Mouse (Mus musculus): ENCODE data around the gene Trove2. TPM values are rescaled to one million over a fixed set of nuclear protein-coding genes. Genes with fewer than 3 reads are reported as not detected.

Gene Trove2
- polyA plus RNA-seq (2012; rRNA removed): 13.4 and 14.6 TPM in 2 replicates

DNA sequence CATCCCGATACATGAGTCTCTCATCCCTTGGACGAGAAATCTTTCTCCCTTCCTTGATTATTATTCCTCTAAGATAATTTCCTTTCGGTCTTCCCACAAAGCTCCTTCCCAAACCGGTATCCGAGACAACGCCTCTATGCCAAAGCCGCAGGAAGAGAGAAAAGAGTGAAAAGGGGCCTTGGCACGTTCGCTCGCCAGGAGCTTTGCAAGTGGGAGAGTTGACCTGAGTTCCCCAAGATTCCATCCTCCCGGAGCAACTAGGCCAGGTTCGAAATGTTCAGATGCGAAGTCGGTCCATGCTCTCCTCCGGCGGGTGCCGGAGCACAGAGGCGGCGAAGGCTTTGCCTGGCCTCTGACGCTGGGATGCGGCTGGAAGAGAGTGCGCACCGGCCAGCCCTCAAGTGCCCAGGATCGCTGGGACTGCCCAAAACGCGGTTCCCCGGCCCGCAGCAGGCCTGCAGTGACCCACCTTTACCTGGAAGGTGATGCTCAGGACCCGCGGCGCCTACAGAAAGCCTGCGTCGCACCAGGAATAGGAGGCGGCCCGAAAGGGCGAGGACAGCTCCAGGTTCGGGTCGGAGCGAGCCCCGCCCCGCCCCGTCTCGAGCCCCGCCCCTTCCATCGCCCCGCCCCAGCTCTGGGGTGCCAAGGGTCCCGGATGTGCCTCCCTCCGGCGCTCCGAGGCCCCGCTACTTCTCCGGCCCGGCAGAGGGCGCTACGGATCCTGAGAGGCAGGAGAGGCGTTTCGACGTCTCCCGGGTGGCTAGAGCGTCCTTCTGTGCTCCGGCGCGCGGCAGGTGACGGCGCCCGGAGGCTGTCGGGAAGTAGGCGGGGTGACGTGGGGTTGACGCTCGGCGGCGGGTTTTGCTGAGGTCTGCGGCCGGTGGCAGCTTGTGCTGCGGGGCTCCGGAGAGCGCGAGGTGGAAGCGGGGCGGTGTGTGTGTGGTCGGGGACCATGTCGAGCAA, at the start of gene Trove2, which contains the start of gene Uchl5:
Trove2 (minus strand) TSS at position 623 of the 966 bp plus-strand sequence.
Uchl5 (plus strand) TSS at position 827 of the 966 bp plus-strand sequence.
- DNase-seq (ENCODE audit: extremely low spot score in 1 of 2, low spot score in 1 of 2): peak; percentile 94 to 99

DNA sequence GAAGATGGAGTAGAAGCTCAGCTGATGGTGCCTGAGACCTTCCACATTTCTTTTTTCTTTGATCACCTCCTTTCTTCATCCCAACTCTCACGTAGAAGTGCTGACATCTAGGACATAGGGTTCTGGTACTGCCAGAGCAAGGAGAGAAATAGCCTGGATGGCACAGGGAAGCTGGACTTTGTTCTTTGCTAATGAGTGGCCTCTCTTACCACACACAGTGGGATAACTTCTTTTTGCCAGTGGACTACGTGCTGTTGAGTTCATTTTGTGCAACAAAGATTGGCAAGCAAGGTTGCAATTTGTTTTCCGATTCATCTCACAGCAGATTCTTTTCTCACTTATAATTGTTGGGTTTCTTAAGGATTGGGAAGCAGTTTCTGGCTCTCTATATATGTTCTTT, 45.8 kb upstream of the Trove2 start:
- no peak for DNase-seq (ENCODE audit: extremely low spot score in 1 of 2, low spot score in 1 of 2)

- no peak for DNase-seq (ENCODE audit: extremely low spot score in 1 of 2, low spot score in 1 of 2)
Measured at GRCm38 (mm10) chr1:143820096-143820877, 43.4 kb upstream of the Trove2 start.

GRCm38 (mm10) chr1:143813676-143814360, 37.0 kb upstream of the Trove2 start:
- DNase-seq (ENCODE audit: extremely low spot score in 1 of 2, low spot score in 1 of 2): peak; percentile 44 to 86

- no peak for DNase-seq (ENCODE audit: extremely low spot score in 1 of 2, low spot score in 1 of 2)
Measured at GRCm38 (mm10) chr1:143809062-143809461, 32.2 kb upstream of the Trove2 start.

- peak; percentile 23 to 92 for DNase-seq (ENCODE audit: extremely low spot score in 1 of 2, low spot score in 1 of 2)
Measured at GRCm38 (mm10) chr1:143803537-143803936, 26.7 kb upstream of the Trove2 start.

- DNase-seq (ENCODE audit: extremely low spot score in 1 of 2, low spot score in 1 of 2): peak in 1 of 2 experiments; percentile 41
Measured at GRCm38 (mm10) chr1:143788584-143789227, 11.8 kb upstream of the Trove2 start.

DNA sequence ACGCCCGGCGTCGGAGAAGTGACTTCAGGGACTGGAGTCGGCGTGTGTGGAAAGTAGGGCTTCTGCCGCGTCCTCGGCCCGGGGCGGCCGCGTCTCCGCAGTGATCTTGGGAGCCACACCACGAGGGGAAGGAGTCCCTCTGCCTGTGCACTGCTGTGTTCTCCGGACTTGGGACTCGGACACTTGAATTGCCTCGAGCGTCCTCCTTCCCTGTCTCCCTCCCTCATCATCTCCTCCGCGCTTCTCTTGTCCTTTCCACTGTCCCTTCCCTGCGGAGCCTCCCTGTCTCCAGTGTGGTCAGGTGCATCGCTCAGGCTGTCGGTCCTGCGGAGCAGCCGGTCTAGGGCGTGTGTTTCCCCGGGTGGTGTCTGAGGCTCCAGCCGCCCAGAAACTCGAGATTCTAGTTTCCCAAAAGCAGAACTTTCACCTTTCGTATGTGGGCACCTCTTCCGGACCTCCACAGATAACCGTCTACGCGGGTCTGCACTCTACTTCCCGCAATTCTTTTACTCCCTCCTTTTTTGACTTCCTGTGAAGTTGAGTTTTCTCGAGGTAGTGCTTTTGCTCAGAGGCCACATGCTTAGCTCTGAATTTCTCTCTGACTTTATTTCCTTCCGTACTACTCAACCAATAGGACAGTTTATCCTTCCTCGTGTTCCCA, 820 bp upstream of the Trove2 start:
- DNase-seq (ENCODE audit: extremely low spot score in 1 of 2, low spot score in 1 of 2): peak in 1 of 2 experiments; percentile 20

GRCm38 (mm10) chr1:143773909-143774308, 3.0 kb downstream of the Trove2 start:
- peak in 1 of 2 experiments; percentile 40 for DNase-seq (ENCODE audit: extremely low spot score in 1 of 2, low spot score in 1 of 2)

- DNase-seq (ENCODE audit: extremely low spot score in 1 of 2, low spot score in 1 of 2): no peak
Measured at GRCm38 (mm10) chr1:143773082-143773481, 3.8 kb downstream of the Trove2 start.

DNA sequence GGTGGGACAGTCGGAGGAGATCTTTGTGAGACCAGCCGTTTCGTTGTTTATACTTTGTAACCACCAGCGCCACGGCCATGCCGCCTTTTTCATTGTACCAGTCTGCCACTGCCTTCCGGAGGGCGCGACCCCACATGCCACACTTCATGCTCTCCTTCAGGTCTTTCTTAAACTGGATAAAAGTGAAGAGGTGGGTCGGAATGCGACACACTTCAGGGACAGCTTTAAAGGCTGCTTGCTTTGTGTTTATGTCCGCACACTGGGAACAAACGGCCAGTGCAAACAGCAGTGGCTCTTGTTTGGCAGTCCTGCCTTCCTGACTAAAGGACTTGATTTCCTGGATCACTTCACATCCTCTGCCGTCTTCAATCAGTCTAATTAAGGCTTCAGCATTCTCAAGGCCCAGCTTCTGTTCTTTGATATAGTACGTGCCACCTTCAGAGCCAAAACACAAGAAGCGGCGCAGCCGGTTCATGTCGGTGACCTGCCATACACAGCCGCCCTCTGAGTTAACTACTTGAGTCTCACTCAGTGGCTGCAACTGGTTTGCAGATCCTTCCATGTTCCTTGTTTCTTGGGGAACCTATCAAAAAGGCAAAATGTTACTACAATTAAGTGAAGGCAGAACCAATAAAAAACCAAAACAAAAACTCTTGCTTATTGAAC, 6.3 kb downstream of the Trove2 start:
- DNase-seq (ENCODE audit: extremely low spot score in 1 of 2, low spot score in 1 of 2): no peak

DNA sequence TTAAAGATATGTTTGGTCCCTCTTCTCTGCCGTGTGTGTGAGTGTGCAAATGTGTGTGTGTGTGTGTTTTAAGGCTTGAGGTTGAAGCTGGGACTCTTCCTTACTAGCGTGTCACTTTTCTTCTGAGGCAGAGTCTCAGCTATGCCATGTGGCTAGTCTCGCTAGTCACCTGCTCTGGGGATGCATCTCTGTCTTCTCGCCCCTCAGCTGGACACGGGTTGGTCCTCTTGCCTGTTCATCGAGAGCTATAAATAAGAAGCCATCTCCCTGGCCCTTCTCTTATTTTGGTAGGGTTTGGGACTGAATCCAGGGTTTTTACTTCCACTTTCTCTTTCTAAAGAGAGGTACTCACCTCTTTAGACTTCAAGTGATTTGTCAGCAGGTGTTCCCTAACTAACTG, 10.6 kb downstream of the Trove2 start:
- no peak for DNase-seq (ENCODE audit: extremely low spot score in 1 of 2, low spot score in 1 of 2)

DNA sequence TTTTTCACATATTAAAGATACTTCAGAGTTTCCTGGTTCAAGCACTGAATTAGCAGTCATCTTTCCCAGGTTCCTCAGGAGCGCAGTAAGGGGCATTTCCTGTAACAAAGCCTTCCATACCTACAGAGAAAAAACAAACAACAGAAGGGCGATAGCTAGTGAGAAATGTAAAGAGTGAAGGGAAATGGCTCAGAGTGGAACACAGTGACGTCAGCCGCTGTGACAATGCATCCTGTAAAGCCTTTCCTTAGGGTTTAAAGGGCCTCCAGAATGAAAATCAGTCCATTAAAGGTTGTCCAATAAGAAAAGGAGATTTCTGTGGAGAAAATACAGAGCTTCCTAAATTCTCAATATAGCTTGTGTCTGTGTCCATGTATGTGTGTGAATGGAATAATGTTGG, 11.1 kb downstream of the Trove2 start:
- no peak for DNase-seq (ENCODE audit: extremely low spot score in 1 of 2, low spot score in 1 of 2)

DNA sequence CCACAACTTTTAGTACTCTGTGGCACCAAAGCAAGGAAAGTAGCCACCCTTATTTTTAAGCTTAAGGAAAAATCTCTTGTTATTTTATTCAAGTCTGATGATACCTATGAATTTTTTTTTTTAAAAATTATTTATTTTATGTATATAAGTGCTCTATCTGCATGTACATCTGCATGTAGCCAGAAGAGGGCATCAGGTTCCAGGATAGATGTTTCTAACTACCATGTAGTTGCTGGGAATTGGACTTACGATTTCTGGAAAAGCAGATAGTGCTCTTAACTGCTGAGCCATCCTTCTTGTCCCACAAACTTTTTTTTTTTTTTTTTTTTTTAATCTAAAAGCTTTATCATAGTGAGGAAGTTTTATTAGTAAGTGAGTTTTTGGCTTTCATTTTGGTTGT, 12.4 kb downstream of the Trove2 start:
- no peak for DNase-seq (ENCODE audit: extremely low spot score in 1 of 2, low spot score in 1 of 2)

DNA sequence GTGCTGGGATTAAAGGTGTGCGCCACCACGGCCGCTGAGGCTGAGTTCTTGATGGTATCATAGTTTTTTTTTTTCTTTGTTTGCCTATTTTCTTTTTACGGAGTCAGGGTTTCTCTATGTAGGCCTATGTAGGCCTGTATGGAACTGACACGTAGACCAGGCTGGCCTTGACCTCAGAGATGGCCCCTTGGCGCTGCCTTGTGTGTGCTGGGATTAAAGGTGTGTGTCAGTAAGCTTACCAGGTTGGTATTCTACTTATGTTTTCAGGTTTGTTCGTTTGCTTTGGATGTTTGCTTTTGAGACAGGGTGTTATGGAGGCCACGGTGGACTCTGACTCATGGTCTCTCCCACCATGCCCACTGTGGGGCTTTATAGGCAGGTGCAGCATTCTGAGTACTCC, 14.7 kb downstream of the Trove2 start:
- no peak for DNase-seq (ENCODE audit: extremely low spot score in 1 of 2, low spot score in 1 of 2)

- no peak for DNase-seq (ENCODE audit: extremely low spot score in 1 of 2, low spot score in 1 of 2)
Measured at GRCm38 (mm10) chr1:143745871-143746270, 31.0 kb downstream of the Trove2 start.

DNA sequence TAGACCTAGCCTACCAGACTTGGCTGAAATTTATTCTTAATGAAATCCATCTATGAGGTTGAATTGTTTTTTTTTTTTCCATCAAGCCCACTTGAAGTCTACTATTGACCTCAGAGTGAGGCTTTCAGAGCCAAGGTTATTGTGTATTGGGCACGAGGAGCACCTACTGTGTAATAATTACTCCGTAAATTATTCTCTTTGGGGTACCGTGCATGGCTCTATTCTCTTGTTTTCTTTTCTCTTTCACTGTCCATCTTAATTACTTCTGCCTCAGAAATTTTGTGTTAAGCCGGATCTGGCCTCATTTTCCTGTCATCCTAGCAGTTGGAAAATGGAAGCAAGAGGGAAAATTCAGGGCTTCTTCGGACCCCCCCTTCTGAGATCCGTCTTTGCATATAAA, 34.7 kb downstream of the Trove2 start:
- DNase-seq (ENCODE audit: extremely low spot score in 1 of 2, low spot score in 1 of 2): no peak

GRCm38 (mm10) chr1:143741331-143741730, 35.5 kb downstream of the Trove2 start:
- DNase-seq (ENCODE audit: extremely low spot score in 1 of 2, low spot score in 1 of 2): no peak

- DNase-seq (ENCODE audit: extremely low spot score in 1 of 2, low spot score in 1 of 2): peak in 1 of 2 experiments; percentile 60
Measured at GRCm38 (mm10) chr1:143740581-143740980, 36.3 kb downstream of the Trove2 start.
